Mouse (Mus musculus) brown adipose tissue, adult 24 weeks (tissue): ENCODE measurements around the gene Mesp1. TPM values are rescaled to one million over a fixed set of nuclear protein-coding genes. Genes with fewer than 3 reads are reported as not detected.

ENCODE experiments used
- polyA plus RNA-seq: library from polyadenylated mRNA; stranded (reverse); fragments of >200 nt; gene quantifications from 2 replicates; pipeline ENCODE4 v1.2.4, GENCODE M21; 2012; ENCODE audit not compliant: missing spikeins, insufficient read depth, insufficient read length

Gene Mesp1
- polyA plus RNA-seq, 1 experiment = not detected

Other genes with a start within 250 kb of the Mesp1 start
- gene Rhcg, start 176.1 kb downstream of the Mesp1 start, polyA plus RNA-seq = not detected in 2 replicates
- not detected in 2 replicates for gene Ticrr, start 133.6 kb downstream of the Mesp1 start, polyA plus RNA-seq
- 0.40 and 0.58 TPM in 2 replicates for gene Kif7, start 78.1 kb downstream of the Mesp1 start, polyA plus RNA-seq
- 1,266 and 1,376 TPM in 2 replicates for gene Plin1, start 60.9 kb downstream of the Mesp1 start, polyA plus RNA-seq
- 71.2 and 78.9 TPM in 2 replicates for gene Pex11a, start 50.7 kb downstream of the Mesp1 start, polyA plus RNA-seq
- 5.8 and 6.6 TPM in 2 replicates for gene Wdr93, start 50.6 kb downstream of the Mesp1 start, polyA plus RNA-seq
- not detected in 2 replicates for gene Mesp2, start 16.9 kb upstream of the Mesp1 start, polyA plus RNA-seq
- 6.3 and 8.9 TPM in 2 replicates for gene Anpep, start 67.3 kb upstream of the Mesp1 start, polyA plus RNA-seq
- gene Ap3s2, start 126.9 kb upstream of the Mesp1 start, polyA plus RNA-seq = 9.4 and 15.4 TPM in 2 replicates
- 9.3 and 16.1 TPM in 2 replicates for gene Arpin, start 141.6 kb upstream of the Mesp1 start, polyA plus RNA-seq
- 6.4 and 7.7 TPM in 2 replicates for gene Zfp710, start 231.0 kb upstream of the Mesp1 start, polyA plus RNA-seq